In the genomic region with DNA sequence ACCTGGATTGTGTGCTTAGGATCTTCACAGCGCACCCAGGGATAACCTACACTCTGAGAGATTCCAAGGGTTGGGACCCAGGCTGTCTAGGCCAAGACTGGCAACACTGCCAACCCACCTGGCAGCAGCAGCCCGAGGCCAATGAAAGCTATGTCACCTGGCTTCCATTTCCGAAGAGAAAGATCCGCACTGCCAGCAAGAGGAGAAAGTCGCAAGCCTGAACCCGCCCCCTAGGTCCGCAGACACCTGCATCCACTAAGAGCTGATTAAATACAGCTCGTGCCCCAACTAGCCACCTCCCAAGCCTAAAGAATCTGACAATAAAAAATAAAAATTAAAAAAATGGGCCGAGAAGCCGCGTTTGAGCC, we compare ENCODE assay signal across 8 mouse cellular contexts. TPM values are rescaled to one million over a fixed set of nuclear protein-coding genes. Genes with fewer than 3 reads are reported as not detected.
A peak's percentile ranks its signal among the peaks of the same experiment; 100 is the strongest.
DNase-seq lines count a peak whose midpoint lies in the region; ATAC-seq lines count a peak whose summit lies in the region.

No protein-coding gene starts in this region.

- H3K4me1 ChIP-seq in hindbrain, embryonic 12.5 days = peaks cover 23% of the 10 kb centered on the region
- peaks cover 42% of the 10 kb centered on the region for H3K4me1 ChIP-seq in liver, embryonic 12.5 days
- H3K4me1 ChIP-seq in neural tube, embryonic 15.5 days = peaks cover 32% of the 10 kb centered on the region

- peak overlapping the region; percentile 89 for H3K9ac ChIP-seq in hindbrain, embryonic 12.5 days
- peak overlapping the region; percentile 82 for H3K9ac ChIP-seq in liver, embryonic 12.5 days
- peak overlapping the region; percentile 91 for H3K9ac ChIP-seq in neural tube, embryonic 15.5 days (replicated peaks)

- H3K4me3 ChIP-seq in hindbrain, embryonic 12.5 days = peak overlapping the region; percentile 85
- H3K4me3 ChIP-seq in liver, embryonic 12.5 days = peak overlapping the region; percentile 84
- peak overlapping the region; percentile 90 for H3K4me3 ChIP-seq in neural tube, embryonic 15.5 days (replicated peaks)

- WGBS in hindbrain, embryonic 12.5 days = 5% methylated on average over 11 of the region's 11 CpGs
- WGBS in liver, embryonic 12.5 days (ENCODE audit: insufficient replicate concordance) = 3% methylated on average over 11 of the region's 11 CpGs
- WGBS in neural tube, embryonic 15.5 days = 4% methylated on average over 11 of the region's 11 CpGs

- H3K27me3 ChIP-seq in hindbrain, embryonic 12.5 days = no peaks in the 10 kb centered on the region
- H3K27me3 ChIP-seq in liver, embryonic 12.5 days (replicated peaks) = no peaks in the 10 kb centered on the region
- no peaks in the 10 kb centered on the region for H3K27me3 ChIP-seq in neural tube, embryonic 15.5 days (replicated peaks)

- peak; percentile 18 for ATAC-seq in CD4-positive, CD25-positive, alpha-beta regulatory T cell, adult 4 months
- ATAC-seq in hindbrain, embryonic 12.5 days (ENCODE audit: low FRiP score) = peak; percentile 12
- ATAC-seq in liver, embryonic 12.5 days = peak; percentile 27; the same call in 1 of the 2 replicates
- peak; percentile 9; the same call in 1 of the 2 replicates for ATAC-seq in neural tube, embryonic 15.5 days (ENCODE audit: low FRiP score)

- H3K27ac ChIP-seq in hindbrain, embryonic 12.5 days = no peak overlapping the region
- H3K27ac ChIP-seq in liver, embryonic 12.5 days = peak overlapping the region; percentile 70
- H3K27ac ChIP-seq in neural tube, embryonic 15.5 days (replicated peaks) = peak overlapping the region; percentile 72; the same call in 1 of the 2 replicates

- peaks cover 16% of the 10 kb centered on the region for H3K36me3 ChIP-seq in hindbrain, embryonic 12.5 days
- peaks cover 4% of the 10 kb centered on the region; the same call in 1 of the 2 replicates for H3K36me3 ChIP-seq in liver, embryonic 12.5 days
- H3K36me3 ChIP-seq in neural tube, embryonic 15.5 days = peaks cover 13% of the 10 kb centered on the region

- no peaks in the 10 kb centered on the region for H3K9me3 ChIP-seq in hindbrain, embryonic 12.5 days (replicated peaks)
- no peaks in the 10 kb centered on the region for H3K9me3 ChIP-seq in liver, embryonic 12.5 days (replicated peaks)
- no peaks in the 10 kb centered on the region for H3K9me3 ChIP-seq in neural tube, embryonic 15.5 days (replicated peaks)

- peak overlapping the region; percentile 82 for H3K4me2 ChIP-seq in hindbrain, embryonic 12.5 days (replicated peaks)
- H3K4me2 ChIP-seq in liver, embryonic 12.5 days = peak overlapping the region; percentile 92
- H3K4me2 ChIP-seq in neural tube, embryonic 15.5 days = peak overlapping the region; percentile 85

- peak; percentile 19 for DNase-seq in adrenal gland, postnatal 10 days
- no peak for DNase-seq in adrenal gland, adult 2 months
- peak; percentile 52 to 54 for DNase-seq in cerebellum, postnatal 14 days
- DNase-seq in gastrocnemius, postnatal 10 days = no peak

RNA-seq across cellular contexts. Expression of gene Tk2, which starts 0.5 kb away (rescaled TPM):
- total RNA-seq in adrenal gland, postnatal 10 days (2021) = 10 to 100 TPM; 43.2 to 44.6 TPM
- total RNA-seq in adrenal gland, adult 2 months (2021) = 10 to 100 TPM; 59.3 to 87.1 TPM
- 54.6 and 62.1 TPM in 2 replicates for polyA plus RNA-seq in adrenal gland, adult 2 months (2012; rRNA removed)
- 10 to 100 TPM; 41.8 to 62.5 TPM for polyA plus RNA-seq in CD4-positive, CD25-positive, alpha-beta regulatory T cell, adult 4 months (2017; shearing (Covaris generic))
- 37.8 and 38.4 TPM in 2 replicates for polyA plus RNA-seq in hindbrain, embryonic 12.5 days (2016; fragmentation: Nextera tagmentation; extraction: Ambion mirVana)
- polyA plus RNA-seq in liver, embryonic 12.5 days (2016; fragmentation: Nextera tagmentation; extraction: Ambion mirVana) = 8.1 and 9.1 TPM in 2 replicates
- polyA plus RNA-seq in neural tube, embryonic 15.5 days (2015; fragmentation: Nextera tagmentation; extraction: Ambion mirVana) = 40.2 and 46.7 TPM in 2 replicates
- 1 to 10 TPM; 5.6 to 7.6 TPM for total RNA-seq in gastrocnemius, postnatal 10 days (2021)

RNA-seq across cellular contexts. Expression of gene Cklf, which starts 2.8 kb away (rescaled TPM):
- total RNA-seq in adrenal gland, postnatal 10 days (2021) = 10 to 100 TPM; 45.5 to 67.3 TPM
- 10 to 100 TPM; 49.2 to 99.6 TPM for total RNA-seq in adrenal gland, adult 2 months (2021)
- polyA plus RNA-seq in adrenal gland, adult 2 months (2012; rRNA removed) = 14.1 and 15.4 TPM in 2 replicates
- polyA plus RNA-seq in CD4-positive, CD25-positive, alpha-beta regulatory T cell, adult 4 months (2017; shearing (Covaris generic)) = 10 to 100 TPM; 99.5 TPM
- polyA plus RNA-seq in hindbrain, embryonic 12.5 days (2016; fragmentation: Nextera tagmentation; extraction: Ambion mirVana) = 40.7 and 48.2 TPM in 2 replicates
- polyA plus RNA-seq in liver, embryonic 12.5 days (2016; fragmentation: Nextera tagmentation; extraction: Ambion mirVana) = 20.6 and 21.6 TPM in 2 replicates
- 36.8 and 38.3 TPM in 2 replicates for polyA plus RNA-seq in neural tube, embryonic 15.5 days (2015; fragmentation: Nextera tagmentation; extraction: Ambion mirVana)
- 10 to 100 TPM in 1 of 2 experiments, 1 to 10 TPM in 1; 6.6 to 10.1 TPM for total RNA-seq in gastrocnemius, postnatal 10 days (2021)

RNA-seq across cellular contexts. Expression of gene Cmtm2a, which starts 45.1 kb away (rescaled TPM):
- not detected for total RNA-seq in adrenal gland, postnatal 10 days (2021)
- total RNA-seq in adrenal gland, adult 2 months (2021) = under 1 TPM; 0.58 to 0.73 TPM
- 0.13 and 0.21 TPM in 2 replicates for polyA plus RNA-seq in adrenal gland, adult 2 months (2012; rRNA removed)
- polyA plus RNA-seq in CD4-positive, CD25-positive, alpha-beta regulatory T cell, adult 4 months (2017; shearing (Covaris generic)) = under 1 TPM in 1 of 2 experiments, not detected in 1; 0.54 TPM
- not detected in 2 replicates for polyA plus RNA-seq in hindbrain, embryonic 12.5 days (2016; fragmentation: Nextera tagmentation; extraction: Ambion mirVana)
- polyA plus RNA-seq in liver, embryonic 12.5 days (2016; fragmentation: Nextera tagmentation; extraction: Ambion mirVana) = not detected in 2 replicates
- not detected in 2 replicates for polyA plus RNA-seq in neural tube, embryonic 15.5 days (2015; fragmentation: Nextera tagmentation; extraction: Ambion mirVana)
- not detected for total RNA-seq in gastrocnemius, postnatal 10 days (2021)

Comparison
In these comparisons a context has a peak if more than half of its experiments do, and no peak if none do; other contexts are left out.
1. DNase-seq: peak in adrenal gland, postnatal 10 days (single experiment) and cerebellum, postnatal 14 days (2 of 2); none in adrenal gland, adult 2 months (single experiment) and gastrocnemius, postnatal 10 days (single experiment).
2. Peak in every context shown above with its lines, with median percentiles within 50 percentile points of each other: ATAC-seq, H3K4me2 ChIP-seq, H3K4me3 ChIP-seq and H3K9ac ChIP-seq.